Mouse (Mus musculus) mature B cell (primary cell): Measurements from ENCODE around the gene B020031M17Rik.
"Not testable (repeated sequence)": the region's sequence is repeated elsewhere in the genome, so short reads cannot be mapped to it uniquely, and the experiment has no call there.

ENCODE experiments used
- in situ Hi-C: fragments of 300-500 bp; cut with MboI; formaldehyde crosslinking; loops from 2 replicates; pipeline ENCODE4 v1.14.3; 2019

Gene B020031M17Rik

DNA sequence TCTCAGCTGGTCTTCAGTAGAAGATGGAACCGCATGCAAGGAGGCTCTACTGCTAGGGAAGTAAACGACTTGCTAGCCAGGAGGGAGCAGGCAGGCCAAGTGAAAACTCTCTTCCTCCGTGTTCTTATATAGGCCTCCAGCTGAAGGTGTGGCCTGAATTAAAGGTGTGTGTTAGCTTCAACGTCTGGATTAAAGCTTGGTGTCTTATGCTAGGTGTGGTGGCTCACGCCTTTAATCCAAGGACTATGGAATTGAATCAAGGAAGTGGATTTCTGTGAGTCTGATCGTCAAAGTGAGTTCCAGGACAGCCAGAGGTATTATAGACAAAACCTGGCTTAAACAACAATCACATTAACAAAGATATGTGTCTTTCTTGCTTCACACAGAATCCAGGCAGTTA lies at the start of gene B020031M17Rik:
Gene B020031M17Rik, minus strand, starts transcription at position 101 of the 400 bp plus-strand sequence.
- in situ Hi-C loops, result not testable (repeated sequence)

DNA sequence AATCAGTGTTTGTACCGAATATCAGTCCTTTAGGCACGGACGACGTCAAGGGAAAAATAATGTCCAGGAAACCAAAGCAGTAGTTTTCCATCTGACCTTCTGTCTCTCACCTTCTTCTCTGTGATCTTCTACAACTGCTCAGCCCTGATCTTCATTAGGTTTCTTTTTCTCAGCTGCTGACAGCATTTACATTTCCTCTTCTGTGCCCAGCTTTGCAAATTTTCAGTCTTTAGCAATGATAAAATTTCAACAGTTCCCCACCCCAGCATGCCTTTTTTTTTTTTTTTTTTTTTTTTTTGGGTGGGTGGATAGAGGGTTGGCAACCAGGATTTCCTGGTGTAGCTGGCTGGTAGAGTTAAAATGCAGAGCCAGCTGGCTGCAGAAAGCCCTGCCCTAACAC lies 48.6 kb upstream of the B020031M17Rik start:
- in situ Hi-C loops, result not testable (repeated sequence)

DNA sequence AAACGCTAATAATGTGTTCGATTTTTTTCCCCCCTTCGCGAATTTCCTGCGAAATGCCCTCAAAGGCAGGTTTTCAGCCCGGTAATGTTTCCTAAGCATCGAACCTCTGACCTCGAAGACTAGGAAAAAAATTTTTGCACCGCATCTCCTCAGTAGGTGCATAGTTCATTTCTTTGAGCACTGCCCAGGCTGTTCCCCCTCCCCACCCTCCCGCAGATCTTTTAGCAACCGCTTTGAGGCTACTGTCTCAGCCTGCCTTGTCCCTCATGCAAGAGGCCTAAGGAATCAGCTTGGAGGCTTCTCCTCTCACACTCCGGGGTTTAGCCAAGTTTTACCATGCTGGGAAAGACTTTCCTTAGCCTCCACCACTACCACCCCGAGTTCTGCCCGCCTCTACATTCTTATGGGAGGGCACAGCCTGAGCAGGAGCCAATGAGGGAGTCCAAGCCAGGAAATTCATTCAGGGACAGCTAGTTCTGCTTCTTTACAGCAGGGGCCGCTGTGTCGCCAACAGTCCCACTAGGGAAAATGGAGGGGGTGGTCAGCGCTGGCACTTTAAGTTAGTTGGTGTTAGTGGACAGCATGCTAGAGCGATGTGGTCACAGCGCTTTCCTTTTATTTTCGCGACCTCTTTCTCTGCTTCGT lies 48.0 kb upstream of the B020031M17Rik start:
- in situ Hi-C loops, result not testable (repeated sequence)

DNA sequence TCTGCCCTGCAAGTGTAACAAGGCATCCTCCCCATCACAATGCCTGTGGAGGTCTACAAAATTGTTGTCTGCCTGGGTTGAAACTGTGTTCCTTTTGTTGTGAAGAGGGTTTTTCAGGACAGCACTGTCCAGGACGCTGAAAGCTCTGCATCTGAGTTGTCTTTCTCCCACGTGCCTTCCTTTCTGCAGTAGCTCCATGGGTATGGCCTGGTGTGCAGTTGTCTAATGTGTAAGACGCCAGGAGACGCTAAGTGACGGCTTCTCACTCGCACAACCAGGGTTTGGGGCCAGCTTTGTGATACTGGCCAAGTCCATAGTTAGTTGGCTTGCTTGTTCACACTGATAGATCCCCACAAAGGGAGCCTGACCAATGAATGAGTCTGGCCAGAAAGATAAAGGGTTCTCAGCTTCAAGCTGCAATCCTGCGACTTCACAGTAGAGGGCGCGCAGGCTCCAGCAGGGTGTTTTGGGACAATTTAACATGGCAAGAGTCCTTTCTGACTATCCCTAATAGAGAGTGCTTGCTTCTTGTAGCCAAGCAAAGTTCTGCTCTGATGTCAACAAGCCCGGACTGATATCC lies 41.4 kb upstream of the B020031M17Rik start:
- in situ Hi-C loops, result not testable (repeated sequence)

DNA sequence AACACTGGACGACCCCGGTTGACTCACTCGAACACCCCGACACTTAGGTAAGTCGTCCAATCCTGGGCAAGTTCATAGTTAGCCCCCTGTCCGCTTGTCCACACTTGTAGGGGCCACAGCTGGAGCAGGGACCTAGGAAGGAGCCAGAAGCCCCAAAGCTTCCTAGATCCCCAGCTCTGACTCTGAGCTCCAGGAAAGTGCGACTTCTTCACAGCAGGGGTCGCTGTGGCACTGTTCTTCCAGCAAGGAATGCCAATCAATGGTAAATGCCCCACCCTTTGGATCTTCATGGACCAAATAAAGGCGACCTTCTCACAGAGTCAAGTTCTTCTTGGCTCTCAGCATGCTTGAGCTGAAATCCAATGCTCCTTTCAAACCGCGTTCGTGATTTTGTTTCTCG lies 40.7 kb upstream of the B020031M17Rik start:
- in situ Hi-C loops, result not testable (repeated sequence)

DNA sequence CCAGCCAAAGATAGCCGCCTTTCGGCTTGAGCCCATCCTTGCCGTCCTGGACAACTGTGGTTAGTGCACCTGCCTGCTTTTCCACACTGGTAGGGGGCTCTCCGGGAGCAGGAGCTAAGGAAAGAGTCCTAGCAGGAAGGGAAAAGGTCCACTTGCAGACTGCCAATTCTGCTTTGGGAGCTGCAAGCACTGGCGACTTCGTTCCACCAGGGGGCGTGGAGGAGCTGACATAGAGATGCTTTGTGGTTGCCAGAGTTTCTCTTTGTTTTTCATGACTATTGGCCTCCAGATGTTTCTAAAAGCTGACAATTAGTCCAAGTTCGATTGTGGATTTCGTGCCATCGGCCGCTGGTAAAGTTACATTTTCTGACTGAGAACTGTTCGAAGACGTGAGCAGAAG lies 18.6 kb upstream of the B020031M17Rik start:
- in situ Hi-C loops, result not testable (repeated sequence)

DNA sequence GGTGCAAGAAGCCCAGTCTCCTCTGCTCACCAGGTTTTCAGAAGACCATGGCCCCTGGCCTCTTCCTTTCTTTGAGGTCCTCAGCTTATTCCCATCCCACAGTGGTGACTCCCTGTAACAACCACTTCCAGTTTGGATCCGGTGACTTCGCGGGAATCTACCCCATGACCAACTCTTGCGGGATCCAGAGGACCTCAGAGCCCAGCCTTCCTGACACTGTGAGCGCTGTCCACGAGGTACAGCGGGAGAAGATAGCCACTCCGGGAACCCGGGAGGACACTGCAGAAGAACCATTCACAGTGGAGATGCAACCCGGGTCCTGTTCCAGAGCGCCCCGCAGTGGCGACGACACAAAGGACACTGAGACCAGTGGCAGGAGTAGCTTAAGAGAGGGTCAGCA lies 17.6 kb upstream of the B020031M17Rik start:
- in situ Hi-C loops, result not testable (repeated sequence)

DNA sequence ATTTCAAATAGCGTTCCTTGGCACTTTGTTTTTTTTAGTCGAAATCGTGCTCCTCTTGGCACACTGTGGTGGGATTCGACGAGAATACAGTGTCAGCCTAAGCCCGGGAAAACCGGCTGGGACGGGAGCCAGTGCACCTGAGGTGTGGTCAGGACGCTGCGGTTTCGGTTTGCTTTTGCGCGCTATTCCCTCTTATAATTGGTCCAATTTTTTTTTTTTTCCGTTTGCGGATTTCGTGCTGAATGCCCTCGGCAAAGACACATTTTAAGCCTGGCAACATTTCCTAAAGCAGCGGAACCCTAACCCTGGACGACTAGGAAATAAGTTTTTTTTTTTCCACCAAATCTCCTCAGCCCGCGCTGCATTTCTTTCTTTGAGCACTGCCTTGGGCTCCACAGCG lies 15.4 kb upstream of the B020031M17Rik start:
- in situ Hi-C loops, result not testable (repeated sequence)

DNA sequence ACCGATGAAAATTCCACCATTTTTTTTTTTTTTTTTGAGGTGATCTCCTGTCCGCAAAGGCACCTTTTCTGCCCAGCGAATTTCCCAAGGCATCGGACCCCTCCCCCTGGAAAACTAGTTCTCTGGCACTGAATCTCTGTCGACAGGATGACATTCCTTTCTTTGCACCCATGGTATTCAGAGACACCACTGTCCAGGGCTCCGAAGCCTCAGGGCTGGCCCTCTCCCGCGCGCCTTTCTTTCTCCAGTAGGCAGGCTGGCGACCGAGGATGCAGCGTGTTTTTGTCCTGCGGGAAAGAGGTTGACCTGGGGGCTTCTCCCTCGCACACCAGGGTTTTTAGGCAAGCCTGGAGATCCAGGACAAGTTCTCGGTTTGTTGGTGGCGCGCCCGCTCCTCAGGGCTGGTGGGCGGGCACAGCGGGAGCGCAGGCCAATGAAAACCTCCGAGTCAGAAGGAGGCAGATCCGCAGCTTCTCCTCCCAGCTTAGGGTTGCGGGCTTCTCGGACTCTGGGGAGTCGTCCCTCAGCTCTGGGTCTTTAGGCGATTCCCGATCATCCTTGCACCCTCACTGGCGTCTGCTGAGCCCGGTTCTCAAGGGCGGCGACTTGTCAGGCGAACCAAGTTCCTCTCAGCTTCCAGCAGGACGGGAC lies 14.8 kb upstream of the B020031M17Rik start:
- in situ Hi-C loops, result not testable (repeated sequence)

DNA sequence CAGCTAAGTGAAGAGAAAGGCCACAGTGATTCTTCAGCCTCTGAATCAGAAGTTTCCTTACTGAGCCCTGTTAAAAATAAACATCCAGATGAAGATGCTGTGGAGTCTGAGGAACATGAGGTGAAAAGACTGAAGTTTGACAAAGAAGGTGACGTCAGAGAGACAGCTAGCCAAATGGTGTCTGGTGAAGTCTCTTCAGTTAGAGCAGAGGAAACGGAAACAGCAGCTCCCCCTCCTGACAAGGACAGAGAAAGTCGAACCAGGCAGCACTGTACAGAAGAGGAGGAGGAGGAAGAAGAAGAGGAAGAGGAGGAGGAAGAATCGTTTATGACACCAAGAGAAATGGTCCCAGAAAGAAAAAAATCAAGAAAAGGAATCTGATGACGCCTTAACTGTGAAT lies 12.2 kb upstream of the B020031M17Rik start:
- in situ Hi-C loops, result not testable (repeated sequence)

DNA sequence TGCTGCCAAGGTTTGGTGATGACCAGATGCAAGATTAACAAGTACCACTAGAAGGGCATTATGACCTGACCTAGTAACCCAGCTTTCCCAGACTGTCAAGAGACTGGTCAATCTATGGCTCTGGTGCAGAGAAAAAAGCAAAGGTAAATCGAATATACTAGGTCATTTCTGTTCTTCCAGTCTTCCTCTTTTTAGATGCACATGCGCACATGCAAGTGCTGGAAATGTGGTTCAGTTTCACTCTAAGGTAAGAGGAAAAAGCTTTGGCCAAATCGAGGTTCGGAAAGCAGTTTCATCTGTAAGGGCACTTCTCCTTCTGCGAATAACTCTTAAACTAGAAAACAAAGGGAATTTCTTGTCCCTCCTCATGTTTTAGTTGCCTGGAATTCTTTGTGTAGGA lies 5.0 kb upstream of the B020031M17Rik start:
- in situ Hi-C loops, result not testable (repeated sequence)

DNA sequence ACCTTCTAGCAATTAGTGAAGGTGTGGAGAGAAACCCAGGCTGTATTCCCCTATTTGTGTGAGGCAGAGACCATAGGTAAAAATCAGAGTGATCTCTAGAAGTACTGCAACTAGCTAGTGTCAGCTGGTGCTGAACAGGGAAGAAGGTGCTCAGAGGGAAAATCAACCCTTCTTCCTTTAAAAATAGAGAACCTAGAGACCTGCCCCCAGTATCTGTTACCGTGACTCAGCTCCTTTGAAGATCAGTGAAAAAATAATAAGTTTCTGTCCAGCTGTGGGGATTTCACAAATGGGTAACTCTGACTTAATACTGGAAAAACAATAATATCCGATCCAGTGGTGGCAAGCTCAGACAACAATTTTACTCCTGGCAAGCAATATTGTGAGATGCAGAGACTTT lies 4.5 kb upstream of the B020031M17Rik start:
- in situ Hi-C loops, result not testable (repeated sequence)

DNA sequence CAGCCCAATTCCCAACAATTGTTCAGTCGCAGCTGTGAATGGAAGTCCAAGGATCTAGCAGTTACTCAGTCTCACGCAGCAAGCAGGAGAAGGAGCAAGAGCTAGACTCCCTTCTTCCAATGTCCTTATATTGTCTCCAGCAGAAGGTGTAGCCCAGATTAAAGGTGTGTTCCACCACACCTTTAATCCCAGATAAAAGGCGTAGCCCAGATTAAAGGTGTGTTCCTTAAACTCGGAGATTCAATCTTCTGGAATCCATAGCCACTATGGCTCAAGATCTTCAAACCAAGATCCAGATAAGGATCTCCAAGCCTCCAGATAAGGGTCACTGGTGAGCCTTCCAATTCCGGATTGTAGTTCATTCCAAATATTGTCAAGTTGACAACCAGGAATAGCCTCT lies 21.4 kb downstream of the B020031M17Rik start, which contains the start of gene Gm21761:
Gene Gm21761, minus strand, starts transcription at position 101 of the 400 bp plus-strand sequence.
- in situ Hi-C loops, result not testable (repeated sequence)

DNA sequence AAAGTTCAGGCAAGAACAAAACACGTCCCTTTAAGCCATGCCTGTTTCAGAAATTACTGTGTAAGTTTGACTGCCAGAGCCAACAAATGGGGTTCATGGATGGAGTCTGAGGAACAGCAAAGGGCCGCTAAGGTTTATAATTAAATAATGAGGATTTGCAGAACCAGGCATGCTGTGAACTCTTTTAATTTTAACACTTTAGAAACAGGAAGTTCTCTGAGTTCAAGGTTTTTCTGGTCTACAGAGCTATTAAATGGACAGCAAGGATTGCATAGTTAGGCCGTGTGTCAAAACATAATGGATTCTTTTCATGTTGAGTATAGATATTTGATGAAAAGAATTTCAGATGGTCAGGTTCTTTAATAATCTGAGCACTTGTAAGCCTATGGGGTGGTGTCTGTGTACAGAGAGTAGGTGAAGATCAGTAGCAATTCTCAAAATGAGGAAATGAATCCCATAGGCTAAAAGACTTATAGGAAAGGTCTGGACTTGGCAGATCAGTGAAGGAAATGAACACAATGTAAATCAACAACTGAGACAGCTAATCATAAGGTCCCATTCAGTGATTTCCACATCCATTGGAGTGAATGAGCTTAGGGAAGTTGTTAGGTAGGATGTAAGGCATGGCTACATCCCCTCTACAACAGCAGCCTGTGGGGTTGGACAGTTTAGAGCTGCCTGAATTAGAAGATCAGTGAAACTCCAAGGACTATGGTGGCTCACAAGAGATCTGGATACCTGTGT lies 25.8 kb downstream of the B020031M17Rik start:
- in situ Hi-C loops, result not testable (repeated sequence)

DNA sequence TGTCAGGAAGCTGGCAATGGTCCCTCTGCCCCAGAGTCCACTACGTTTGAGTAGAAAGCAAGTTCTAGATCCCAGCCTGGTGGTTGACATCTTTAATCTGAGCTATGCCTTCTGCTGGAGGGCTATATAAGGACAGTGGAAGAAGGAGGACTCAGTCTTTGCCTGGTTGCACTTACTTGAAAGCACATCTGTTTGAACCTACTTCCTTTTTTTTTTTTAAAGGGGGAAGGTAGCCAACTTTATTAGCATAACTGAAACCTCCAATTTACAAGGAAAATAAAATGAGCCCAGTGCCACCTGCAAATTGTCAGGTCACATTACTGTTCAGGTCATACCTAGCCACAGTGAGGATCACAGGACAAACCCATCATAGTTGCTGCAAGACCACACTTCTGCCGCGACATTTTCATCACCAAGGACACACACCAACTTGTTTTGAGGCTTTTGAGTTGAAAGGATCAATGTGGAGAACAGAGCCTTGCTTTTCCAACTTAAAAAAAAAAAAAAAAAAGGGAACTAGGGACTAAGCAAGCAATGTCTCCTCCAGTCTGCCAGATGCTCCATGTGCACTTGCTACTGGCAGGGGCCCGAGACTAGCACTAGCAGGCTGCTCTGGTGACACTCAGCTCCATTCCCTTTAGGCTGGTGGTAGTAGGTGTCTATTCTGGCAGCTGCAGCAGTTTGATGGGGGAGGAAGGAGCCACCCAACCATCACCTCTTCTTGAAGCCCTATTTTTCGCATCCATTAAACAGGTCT lies 33.5 kb downstream of the B020031M17Rik start:
- in situ Hi-C loops, result not testable (repeated sequence)

DNA sequence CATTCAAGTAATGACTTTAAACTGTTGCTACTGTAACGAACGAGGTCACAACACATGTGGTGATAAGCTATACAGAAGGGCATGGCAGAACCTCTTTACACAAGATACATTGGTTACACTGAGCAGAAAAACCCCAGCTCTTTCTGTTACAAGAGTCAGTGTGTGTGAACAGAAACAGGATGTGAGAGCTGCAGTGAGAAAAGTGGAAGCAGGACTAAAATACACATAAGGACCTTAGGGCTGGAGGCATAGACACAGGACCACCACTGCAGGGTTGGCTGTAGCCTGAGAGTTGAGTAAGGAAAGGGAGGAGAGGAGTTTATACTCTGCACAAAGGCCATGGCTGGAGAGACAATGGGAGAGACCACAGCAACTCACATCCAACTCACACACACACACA lies 34.2 kb downstream of the B020031M17Rik start:
- in situ Hi-C loops, result not testable (repeated sequence)
